Mouse (Mus musculus) intestine, embryonic 15.5 days (tissue): Measurements from ENCODE around the gene A3galt2. TPM values are rescaled to one million over a fixed set of nuclear protein-coding genes. Genes with fewer than 3 reads are reported as not detected.

Experiments
- ATAC-seq: fragments of 200-750 bp; cut with Nextera tagmentation; 2 replicates; pipeline ENCODE4 v1.8.0; 2017; ENCODE audit warnings: moderate TSS enrichment, moderate library complexity
- H3K27ac ChIP-seq: fragments of 300-500 bp; sonication (generic); 2 replicates; pipeline ENCODE4 v1.5.1; 2015; ENCODE audit warnings: mild to moderate bottlenecking, inconsistent platforms
- H3K27me3 ChIP-seq: fragments of 300-500 bp; sonication (generic); replicated peaks from 2 replicates; pipeline ENCODE4 v1.6.1; 2015; ENCODE audit warnings: inconsistent platforms
- H3K36me3 ChIP-seq: fragments of 300-500 bp; sonication (generic); 2 replicates; pipeline ENCODE4 v1.6.1; 2015; ENCODE audit warnings: inconsistent platforms
- H3K4me1 ChIP-seq: fragments of 300-500 bp; sonication (generic); replicated peaks from 2 replicates; pipeline ENCODE4 v1.6.1; 2015; ENCODE audit warnings: inconsistent platforms
- H3K4me2 ChIP-seq: fragments of 300-500 bp; sonication (generic); replicated peaks from 2 replicates; pipeline ENCODE4 v1.6.1; 2015; ENCODE audit warnings: mild to moderate bottlenecking, inconsistent platforms
- H3K4me3 ChIP-seq: fragments of 300-500 bp; sonication (generic); replicated peaks from 2 replicates; pipeline ENCODE4 v1.5.1; 2015; ENCODE audit warnings: inconsistent platforms
- H3K9ac ChIP-seq: fragments of 300-500 bp; sonication (generic); 2 replicates; pipeline ENCODE4 v1.6.1; 2015; ENCODE audit warnings: inconsistent platforms
- H3K9me3 ChIP-seq: fragments of 300-500 bp; sonication (generic); 2 replicates; pipeline ENCODE4 v1.6.1; 2016; ENCODE audit warnings: inconsistent platforms
- WGBS: fragments of 180-500 bp; shearing (Covaris S2); methylation state at CpG from one replicate; pipeline ENCODE4 v1.1.7; 2015; 5-methylcytosine and 5-hydroxymethylcytosine counted together
- polyA plus RNA-seq: library from polyadenylated mRNA; unstranded; fragments of >200 nt; fragmentation: Nextera tagmentation; extraction: Ambion mirVana; gene quantifications from 2 replicates; pipeline ENCODE4 v1.2.1, GENCODE M21; 2015

Gene A3galt2
- polyA plus RNA-seq, result 0.08 and 0.13 TPM in 2 replicates

- WGBS, result 66% methylated on average over 3 of the region's 3 CpGs
- Histone ChIP-seq H3K4me2 (no peak within 1 kb of the TSS), H3K4me1 (no peaks in the 10 kb centered on the region), H3K36me3 (peaks cover 25% of the 10 kb centered on the region), H3K27me3 (no peaks in the 10 kb centered on the region), H3K9me3 (no peaks in the 10 kb centered on the region), H3K4me3 (no peak within 1 kb of the TSS), H3K27ac (no peak within 1 kb of the TSS), H3K9ac (no peak within 1 kb of the TSS)
- ATAC-seq, result no peak
These were observed at the start of gene A3galt2 for GRCm38 (mm10) chr4:128755064-128755463. A3galt2 (plus strand) TSS chr4:128755364.

- no peak overlapping the region for H3K27ac ChIP-seq
- H3K4me3 ChIP-seq, result no peak overlapping the region
- no peak for ATAC-seq
- H3K27me3 ChIP-seq, result no peaks in the 10 kb centered on the region
- H3K4me1 ChIP-seq, result peaks cover 4% of the 10 kb centered on the region
- WGBS, result 8% methylated on average over 9 of the region's 9 CpGs
- H3K9me3 ChIP-seq, result no peaks in the 10 kb centered on the region
- H3K36me3 ChIP-seq, result no peaks in the 10 kb centered on the region
- no peak overlapping the region for H3K4me2 ChIP-seq
- H3K9ac ChIP-seq, result no peak overlapping the region
These were observed 48.5 kb upstream of the A3galt2 start for GRCm38 (mm10) chr4:128706626-128707025.

GRCm38 (mm10) chr4:128707384-128707783 is 47.8 kb upstream of the A3galt2 start:
- WGBS, result 66% methylated on average over 4 of the region's 4 CpGs

GRCm38 (mm10) chr4:128709061-128709780 is 45.9 kb upstream of the A3galt2 start:
- ATAC-seq, result no peak
- Histone ChIP-seq H3K4me3 (no peak overlapping the region), H3K4me2 (no peak overlapping the region), H3K9me3 (no peaks in the 10 kb centered on the region), H3K9ac (no peak overlapping the region), H3K4me1 (peaks cover 12% of the 10 kb centered on the region), H3K36me3 (no peaks in the 10 kb centered on the region), H3K27ac (no peak overlapping the region), H3K27me3 (no peaks in the 10 kb centered on the region)
- WGBS, result 82% methylated on average over 15 of the region's 15 CpGs

More at GRCm38 (mm10) chr4:128707384-128707783, 47.8 kb upstream of the A3galt2 start:
- Histone ChIP-seq H3K9me3 (no peaks in the 10 kb centered on the region), H3K36me3 (no peaks in the 10 kb centered on the region), H3K4me1 (peaks cover 12% of the 10 kb centered on the region), H3K27me3 (no peaks in the 10 kb centered on the region), H3K4me2 (no peak overlapping the region), H3K4me3 (no peak overlapping the region), H3K27ac (no peak overlapping the region), H3K9ac (no peak overlapping the region)
- no peak for ATAC-seq

GRCm38 (mm10) chr4:128709781-128710166 is 45.4 kb upstream of the A3galt2 start:
- no peaks in the 10 kb centered on the region for H3K27me3 ChIP-seq
- H3K36me3 ChIP-seq, result no peaks in the 10 kb centered on the region
- no peak overlapping the region for H3K4me2 ChIP-seq
- no peaks in the 10 kb centered on the region for H3K9me3 ChIP-seq
- H3K4me3 ChIP-seq, result no peak overlapping the region
- H3K27ac ChIP-seq, result no peak overlapping the region
- no peak for ATAC-seq
- H3K4me1 ChIP-seq, result peaks cover 16% of the 10 kb centered on the region
- H3K9ac ChIP-seq, result no peak overlapping the region
- 90% methylated on average over 12 of the region's 12 CpGs for WGBS

- H3K4me1 ChIP-seq, result peaks cover 21% of the 10 kb centered on the region
- no peak overlapping the region for H3K4me3 ChIP-seq
- H3K4me2 ChIP-seq, result no peak overlapping the region
- H3K9ac ChIP-seq, result no peak overlapping the region
- H3K36me3 ChIP-seq, result no peaks in the 10 kb centered on the region
- H3K27ac ChIP-seq, result no peak overlapping the region
- H3K27me3 ChIP-seq, result no peaks in the 10 kb centered on the region
- H3K9me3 ChIP-seq, result no peaks in the 10 kb centered on the region
- 89% methylated on average over 6 of the region's 6 CpGs for WGBS
- no peak for ATAC-seq
These were observed 44.9 kb upstream of the A3galt2 start for GRCm38 (mm10) chr4:128710286-128710685.

GRCm38 (mm10) chr4:128710800-128711199 is 44.4 kb upstream of the A3galt2 start:
- H3K9ac ChIP-seq, result no peak overlapping the region
- 82% methylated on average over 9 of the region's 9 CpGs for WGBS
- ATAC-seq, result no peak
- no peaks in the 10 kb centered on the region for H3K36me3 ChIP-seq
- H3K4me1 ChIP-seq, result peaks cover 27% of the 10 kb centered on the region
- no peak overlapping the region for H3K4me2 ChIP-seq
- no peaks in the 10 kb centered on the region for H3K27me3 ChIP-seq
- no peaks in the 10 kb centered on the region for H3K9me3 ChIP-seq
- H3K4me3 ChIP-seq, result no peak overlapping the region
- H3K27ac ChIP-seq, result no peak overlapping the region

- Histone ChIP-seq H3K36me3 (no peaks in the 10 kb centered on the region), H3K4me2 (peak overlapping the region; percentile 55), H3K27me3 (no peaks in the 10 kb centered on the region), H3K9ac (peak overlapping the region; percentile 33; the same call in 1 of the 2 replicates), H3K27ac (no peak overlapping the region), H3K9me3 (no peaks in the 10 kb centered on the region), H3K4me1 (peaks cover 32% of the 10 kb centered on the region), H3K4me3 (peak overlapping the region; percentile 30)
- peak; percentile 85 for ATAC-seq
- 6% methylated on average over 24 of the region's 24 CpGs for WGBS
These were observed 43.6 kb upstream of the A3galt2 start for GRCm38 (mm10) chr4:128711455-128712135.

GRCm38 (mm10) chr4:128712136-128712655 is 43.0 kb upstream of the A3galt2 start:
- peak; percentile 17; the same call in 1 of the 2 replicates for ATAC-seq
- Histone ChIP-seq H3K27me3 (no peaks in the 10 kb centered on the region), H3K4me1 (peaks cover 32% of the 10 kb centered on the region), H3K27ac (no peak overlapping the region), H3K9ac (0 out of 2 replicates have a peak overlapping the region, but pooled peaks have one; percentile 33), H3K4me3 (peak overlapping the region; percentile 30), H3K36me3 (no peaks in the 10 kb centered on the region), H3K4me2 (peak overlapping the region; percentile 55), H3K9me3 (no peaks in the 10 kb centered on the region)
- WGBS, result 67% methylated on average over 13 of the region's 13 CpGs

- Histone ChIP-seq H3K4me2 (no peak overlapping the region), H3K27ac (no peak overlapping the region), H3K27me3 (no peaks in the 10 kb centered on the region), H3K36me3 (no peaks in the 10 kb centered on the region), H3K9me3 (no peaks in the 10 kb centered on the region), H3K9ac (no peak overlapping the region), H3K4me1 (peaks cover 32% of the 10 kb centered on the region), H3K4me3 (no peak overlapping the region)
- WGBS, result 86% methylated on average over 6 of the region's 6 CpGs
- no peak for ATAC-seq
These were observed 42.2 kb upstream of the A3galt2 start for GRCm38 (mm10) chr4:128712941-128713340.

GRCm38 (mm10) chr4:128715241-128716204 is 39.6 kb upstream of the A3galt2 start:
- H3K27me3 ChIP-seq, result no peaks in the 10 kb centered on the region
- peak overlapping the region; percentile 60 for H3K27ac ChIP-seq
- 17% methylated on average over 14 of the region's 14 CpGs for WGBS
- H3K9me3 ChIP-seq, result no peaks in the 10 kb centered on the region
- H3K9ac ChIP-seq, result no peak overlapping the region
- no peak overlapping the region for H3K4me3 ChIP-seq
- peak; percentile 64 for ATAC-seq
- no peaks in the 10 kb centered on the region for H3K36me3 ChIP-seq
- H3K4me2 ChIP-seq, result peak overlapping the region; percentile 6
- H3K4me1 ChIP-seq, result peaks cover 40% of the 10 kb centered on the region

GRCm38 (mm10) chr4:128716279-128716678 is 38.9 kb upstream of the A3galt2 start:
- Histone ChIP-seq H3K4me2 (peak overlapping the region; percentile 6), H3K27ac (peak overlapping the region; percentile 60), H3K27me3 (no peaks in the 10 kb centered on the region), H3K36me3 (no peaks in the 10 kb centered on the region), H3K9ac (no peak overlapping the region), H3K4me1 (peaks cover 45% of the 10 kb centered on the region), H3K9me3 (no peaks in the 10 kb centered on the region), H3K4me3 (no peak overlapping the region)
- no peak for ATAC-seq
- 15% methylated on average over 4 of the region's 4 CpGs for WGBS
